Mouse (Mus musculus): ENCODE data around the gene Neu3.

- no peak for TF ChIP-seq CTCF (IDR thresholded peaks at IDR 0.05; ENCODE audit: low read depth, low read length)
- no peak for TF ChIP-seq POLR2A (IDR thresholded peaks at IDR 0.05; ENCODE audit: extremely low read depth, insufficient read depth, low read length)
These were observed 17.4 kb downstream of the Neu3 start for GRCm38 (mm10) chr7:99810814-99811213.

Data from liver, adult 2 months (tissue).